Mouse (Mus musculus) liver, adult 2 months (tissue): ENCODE results near the gene Bcat1. TPM values are rescaled to one million over a fixed set of nuclear protein-coding genes. Genes with fewer than 3 reads are reported as not detected.

Experiments
- DNase-seq: peaks from one replicate; pipeline ENCODE4 v3.0.0-alpha.2; 2011; ENCODE audit warnings: low read depth, low spot score; ENCODE audit errors: extremely low read depth
- H3K27ac ChIP-seq: fragments of 200-500 bp; replicated peaks from 2 replicates; pipeline ENCODE4 v1.5.1; 2012; ENCODE audit warnings: low read depth, mild to moderate bottlenecking, control low read depth, inconsistent platforms, low read length; ENCODE audit not compliant: insufficient read depth
- H3K27me3 ChIP-seq: fragments of 200-500 bp; 2 replicates; pipeline ENCODE4 v1.6.1; 2012; ENCODE audit warnings: mild to moderate bottlenecking, moderate library complexity, low read length, inconsistent platforms; ENCODE audit not compliant: control insufficient read depth, insufficient read depth
- H3K36me3 ChIP-seq: fragments of 200-500 bp; 2 replicates; pipeline ENCODE4 v1.6.1; 2012; ENCODE audit warnings: low read length, inconsistent platforms; ENCODE audit not compliant: control insufficient read depth, insufficient read depth
- H3K4me1 ChIP-seq: fragments of 200-500 bp; 2 replicates; pipeline ENCODE4 v1.6.1; 2011; ENCODE audit warnings: low read length; ENCODE audit not compliant: control insufficient read depth, insufficient read depth
- H3K4me3 ChIP-seq: fragments of 200-500 bp; 2 replicates; pipeline ENCODE4 v1.5.1; 2011; ENCODE audit warnings: low read depth, mild to moderate bottlenecking, control low read depth, low read length, moderate library complexity; ENCODE audit not compliant: insufficient read depth
- H3K79me2 ChIP-seq: fragments of 200-500 bp; 2 replicates; pipeline ENCODE4 v1.6.1; 2012; ENCODE audit warnings: inconsistent platforms, mild to moderate bottlenecking, low read length, moderate library complexity; ENCODE audit not compliant: control insufficient read depth, insufficient read depth
- H3K9ac ChIP-seq: fragments of 200-500 bp; 2 replicates; pipeline ENCODE4 v1.6.1; 2012; ENCODE audit warnings: low read depth, mild to moderate bottlenecking, control low read depth, inconsistent platforms, low read length
- CTCF ChIP-seq: fragments of 200-500 bp; IDR thresholded peaks from 2 replicates; pipeline ENCODE4 v1.5.1; 2011; ENCODE audit warnings: low read depth, low read length, control low read depth
- POLR2A ChIP-seq: fragments of 200-500 bp; IDR thresholded peaks from 2 replicates; pipeline ENCODE4 v1.6.1; 2011; ENCODE audit warnings: low read length, control low read depth; ENCODE audit not compliant: insufficient read depth; ENCODE audit errors: extremely low read depth
- WGBS: fragments of 180-500 bp; shearing (Covaris S2); methylation state at CpG from one replicate; pipeline ENCODE4 v1.1.7; 2018; 5-methylcytosine and 5-hydroxymethylcytosine counted together
- polyA plus RNA-seq: library from polyadenylated mRNA; depleted of rRNA; stranded (reverse); fragments of >200 nt; gene quantifications from 2 replicates; pipeline ENCODE4 v1.2.3, GENCODE M21; 2012
- total RNA-seq: library from RNA; depleted of rRNA; stranded (reverse); fragments of >200 nt; gene quantifications from 2 replicates; pipeline ENCODE4 v1.2.3, GENCODE M21; 2014

The Bcat1 gene
- total and polyA plus RNA-seq, 2 experiments = 0.18 TPM; not detected in 1

DNA sequence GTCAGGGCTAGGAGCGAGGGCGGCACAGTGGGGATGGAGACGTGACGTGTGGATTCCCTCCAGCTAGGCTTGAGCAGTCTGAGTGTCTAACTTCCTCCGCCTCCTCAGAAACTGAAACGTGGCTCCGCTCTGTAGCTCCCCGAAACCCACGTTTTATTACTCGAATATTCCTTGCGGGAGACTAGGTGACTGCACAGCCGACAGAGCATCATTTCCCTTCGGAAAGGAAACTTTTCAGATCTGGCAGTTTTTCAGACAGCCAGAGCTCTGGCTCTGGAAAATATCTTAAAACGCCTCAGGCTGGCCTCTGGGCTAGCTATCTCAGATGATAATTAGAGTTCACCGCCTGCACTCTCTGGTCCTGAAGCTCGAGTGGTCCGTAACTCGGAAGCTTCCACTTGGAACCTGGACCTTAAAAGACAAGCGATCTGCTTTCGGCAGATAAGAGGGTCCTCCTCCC, 866 bp downstream of the Bcat1 start:
- Histone ChIP-seq H3K79me2 (no peaks in the 10 kb centered on the region), H3K4me3 (no peak overlapping the region), H3K27ac (no peak overlapping the region), H3K36me3 (no peaks in the 10 kb centered on the region), H3K9ac (no peak overlapping the region), H3K27me3 (peaks cover 15% of the 10 kb centered on the region), H3K4me1 (peaks cover 1% of the 10 kb centered on the region; the same call in 1 of the 2 replicates)
- no peak for DNase-seq
- 6% methylated on average over 20 of the region's 20 CpGs for WGBS
- TF ChIP-seq CTCF (no peak), POLR2A (no peak)

DNA sequence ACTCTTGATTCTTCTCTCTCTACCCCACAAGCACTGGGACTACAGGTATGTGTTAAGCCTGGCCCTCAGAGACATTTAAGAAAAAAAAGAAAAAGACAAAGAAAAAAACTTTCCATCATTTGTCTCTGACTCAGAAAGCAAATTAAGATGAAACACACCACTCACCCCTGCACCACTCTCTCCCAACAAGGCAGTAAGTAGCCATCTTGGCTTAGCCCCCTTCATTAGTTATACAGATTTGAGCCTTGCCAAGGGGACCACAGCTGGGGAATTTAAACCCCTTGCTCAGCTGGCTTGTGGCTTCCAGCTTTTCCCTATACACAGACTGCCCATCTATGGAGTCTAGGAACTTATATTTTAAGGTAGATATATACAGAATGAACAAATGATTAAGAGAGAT, 1.5 kb downstream of the Bcat1 start:
- Histone ChIP-seq H3K4me3 (no peak overlapping the region), H3K27me3 (peaks cover 15% of the 10 kb centered on the region), H3K36me3 (no peaks in the 10 kb centered on the region), H3K4me1 (peaks cover 1% of the 10 kb centered on the region; the same call in 1 of the 2 replicates), H3K27ac (no peak overlapping the region), H3K79me2 (no peaks in the 10 kb centered on the region), H3K9ac (no peak overlapping the region)
- no peak for DNase-seq
- TF ChIP-seq CTCF = no peak
- TF ChIP-seq POLR2A = no peak

DNA sequence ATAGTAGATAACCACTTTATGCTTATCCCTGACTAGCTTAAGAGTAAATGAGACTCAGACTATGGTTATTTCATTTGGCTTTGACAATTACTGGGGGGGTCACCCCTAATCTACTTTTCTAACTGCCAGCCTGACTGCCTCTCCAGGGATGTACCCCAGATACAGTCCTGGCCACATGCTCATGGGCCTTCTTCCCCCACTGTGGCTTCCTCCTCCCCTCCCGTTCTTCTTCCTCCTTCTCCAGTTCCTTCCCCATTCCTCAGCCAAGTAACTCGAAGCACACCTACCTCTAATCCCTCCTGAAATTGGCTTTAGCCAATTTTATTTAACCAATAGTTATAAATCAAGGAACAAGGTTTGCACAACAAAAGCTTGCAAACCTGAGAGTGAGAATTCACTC, 6.1 kb downstream of the Bcat1 start:
- Histone ChIP-seq H3K79me2 (no peaks in the 10 kb centered on the region), H3K27ac (no peak overlapping the region), H3K36me3 (no peaks in the 10 kb centered on the region), H3K4me1 (no peaks in the 10 kb centered on the region), H3K4me3 (no peak overlapping the region), H3K27me3 (peaks cover 8% of the 10 kb centered on the region; the same call in 1 of the 2 replicates), H3K9ac (no peak overlapping the region)
- DNase-seq = no peak
- WGBS = 74% methylated on average over 2 of the region's 2 CpGs
- TF ChIP-seq POLR2A (no peak), CTCF (no peak)

DNA sequence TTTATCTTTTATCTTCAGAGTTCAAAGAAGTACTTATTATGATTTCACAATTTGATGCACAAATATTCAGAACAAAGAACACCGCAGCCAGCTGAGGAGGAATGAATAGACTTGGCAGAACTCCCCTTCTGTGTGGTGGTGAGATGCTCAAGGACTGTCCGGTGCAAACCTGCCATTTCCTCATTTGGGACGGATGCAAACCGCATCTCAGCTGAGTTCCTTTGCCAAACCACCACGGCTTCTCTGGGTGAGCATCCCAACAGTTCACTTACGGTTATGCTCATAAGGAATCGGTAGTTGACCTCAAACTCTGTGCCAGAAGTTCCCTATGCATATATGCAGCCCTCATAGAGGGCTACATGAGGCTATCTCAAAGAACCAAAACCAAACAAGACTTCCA, 6.6 kb downstream of the Bcat1 start:
- peak; percentile 1 for DNase-seq
- H3K4me1 ChIP-seq = no peaks in the 10 kb centered on the region
- H3K27ac ChIP-seq = no peak overlapping the region
- H3K27me3 ChIP-seq = peaks cover 8% of the 10 kb centered on the region; the same call in 1 of the 2 replicates
- H3K4me3 ChIP-seq = no peak overlapping the region
- no peak overlapping the region for H3K9ac ChIP-seq
- H3K79me2 ChIP-seq = no peaks in the 10 kb centered on the region
- no peak for TF ChIP-seq CTCF
- TF ChIP-seq POLR2A = no peak
- WGBS = 94% methylated on average over 7 of the region's 7 CpGs
- no peaks in the 10 kb centered on the region for H3K36me3 ChIP-seq

DNA sequence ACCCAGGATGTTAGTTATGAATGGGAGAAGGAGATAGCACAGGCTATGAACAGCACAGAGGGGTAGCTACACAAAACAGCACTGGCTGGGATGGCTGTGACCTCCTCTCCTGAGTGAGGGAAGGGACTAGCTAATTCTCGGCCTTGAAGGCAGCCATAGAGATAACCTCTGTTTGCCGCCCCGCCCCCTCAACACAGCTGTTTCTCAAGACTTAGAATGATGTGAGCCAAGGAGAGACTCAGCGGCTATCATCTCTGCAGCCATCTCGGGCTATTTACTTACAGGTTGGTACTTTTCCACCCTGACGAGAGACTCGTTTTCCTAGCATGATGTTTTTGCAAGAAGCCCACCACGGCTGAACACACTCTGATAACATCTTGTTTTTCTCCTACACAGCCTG, 8.3 kb downstream of the Bcat1 start:
- Histone ChIP-seq H3K27me3 (peaks cover 3% of the 10 kb centered on the region; the same call in 1 of the 2 replicates), H3K27ac (no peak overlapping the region), H3K9ac (no peak overlapping the region), H3K79me2 (no peaks in the 10 kb centered on the region), H3K4me1 (no peaks in the 10 kb centered on the region), H3K4me3 (no peak overlapping the region), H3K36me3 (no peaks in the 10 kb centered on the region)
- DNase-seq = no peak
- WGBS = 83% methylated on average over 8 of the region's 8 CpGs
- no peak for TF ChIP-seq CTCF
- no peak for TF ChIP-seq POLR2A

DNA sequence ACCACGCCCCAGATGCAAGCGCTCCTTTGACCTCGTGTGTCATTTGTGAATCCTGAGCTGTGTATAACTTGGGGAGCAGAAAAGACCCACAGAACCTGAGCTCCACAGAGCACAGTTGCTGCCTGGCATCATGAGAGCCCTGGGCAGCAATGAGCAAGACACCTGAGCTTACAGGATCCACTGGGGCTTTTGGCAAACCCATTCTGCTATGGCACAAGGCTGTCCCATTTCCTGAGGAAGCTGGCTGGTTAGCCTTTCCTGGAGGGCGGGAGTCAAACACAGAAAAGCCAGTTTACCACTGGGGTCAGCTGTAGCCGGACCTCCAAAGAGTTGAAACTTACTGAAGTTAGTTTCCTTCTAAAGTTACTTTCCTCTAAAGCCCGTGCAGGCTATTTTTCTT, 9.6 kb downstream of the Bcat1 start:
- Histone ChIP-seq H3K27me3 (no peaks in the 10 kb centered on the region), H3K9ac (no peak overlapping the region), H3K27ac (no peak overlapping the region), H3K4me3 (no peak overlapping the region), H3K36me3 (no peaks in the 10 kb centered on the region), H3K4me1 (no peaks in the 10 kb centered on the region), H3K79me2 (no peaks in the 10 kb centered on the region)
- DNase-seq = no peak
- TF ChIP-seq CTCF = no peak
- no peak for TF ChIP-seq POLR2A
- WGBS = 80% methylated on average over 6 of the region's 6 CpGs
